8 mouse cellular contexts compared by ENCODE assay signal in the genomic region with DNA sequence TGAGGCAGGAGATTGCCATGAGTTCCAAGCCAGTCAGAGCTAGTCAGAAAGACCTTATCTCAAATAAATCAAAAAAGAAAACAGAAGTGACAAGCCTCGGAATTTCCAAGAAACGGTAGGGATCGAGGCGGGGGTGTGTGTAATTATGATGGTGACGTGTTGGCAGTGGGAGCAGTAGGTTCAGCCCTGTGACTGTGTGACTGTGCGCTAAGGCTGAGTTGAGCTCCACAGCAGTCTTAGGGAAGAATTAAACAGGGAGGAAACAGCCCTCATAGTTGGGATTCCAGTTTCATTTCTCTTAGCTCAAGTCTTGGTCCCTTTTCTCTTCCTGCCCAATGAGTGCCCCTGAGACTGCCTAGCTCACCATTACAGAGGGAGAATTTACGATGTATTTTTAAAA.
A peak's percentile ranks its signal among the peaks of the same experiment; 100 is the strongest.
DNase-seq lines count a peak whose midpoint lies in the region; ATAC-seq and TF ChIP-seq lines count a peak whose summit lies in the region.
"Had no signal": no experiment of that assay in that cellular context is flagged by ENCODE, and none has a peak within 500 bp of the region (broad histone marks: within the 10 kb centered on the region; RNA-seq: fewer than 3 reads in every experiment).

No protein-coding gene starts in this region.

- no peak overlapping the region for H3K9ac ChIP-seq in kidney, embryonic 14.5 days (ENCODE audit: low read depth, low read length)
- H3K9ac ChIP-seq in forebrain, embryonic 12.5 days, result no peak overlapping the region

- H3K4me3 ChIP-seq in bone marrow macrophage, adult 2 months (ENCODE audit: insufficient read depth, low read length), result peak overlapping the region; percentile 13; the same call in 1 of the 2 replicates
- H3K4me3 ChIP-seq in embryonic fibroblast, embryonic 13.5 days (ENCODE audit: insufficient read depth, low read length), result no peak overlapping the region
- H3K4me3 ChIP-seq in kidney, embryonic 14.5 days (ENCODE audit: low read length), result no peak overlapping the region
- H3K4me3 ChIP-seq in forebrain, embryonic 12.5 days (replicated peaks), result no peak overlapping the region

- 31% methylated on average over 7 of the region's 7 CpGs for WGBS in kidney, embryonic 14.5 days
- 78% methylated on average over 7 of the region's 7 CpGs for WGBS in forebrain, embryonic 12.5 days

- H3K27me3 ChIP-seq in kidney, embryonic 14.5 days (ENCODE audit: control insufficient read depth, insufficient read depth, low read length), result no peaks in the 10 kb centered on the region
- H3K27me3 ChIP-seq in forebrain, embryonic 12.5 days, result no peaks in the 10 kb centered on the region

- TF ChIP-seq POLR2A in bone marrow macrophage, adult 2 months (IDR thresholded peaks at IDR 0.05; ENCODE audit: borderline replicate concordance, low read depth, low read length), result no peak
- TF ChIP-seq POLR2A in embryonic fibroblast, embryonic 13.5 days (IDR thresholded peaks at IDR 0.05; ENCODE audit: low read depth, low read length), result no peak

- no peaks in the 10 kb centered on the region for H3K36me3 ChIP-seq in kidney, embryonic 14.5 days (ENCODE audit: control insufficient read depth, insufficient read depth, low read length)
- no peaks in the 10 kb centered on the region for H3K36me3 ChIP-seq in forebrain, embryonic 12.5 days (replicated peaks)

- ATAC-seq in kidney, embryonic 14.5 days (ENCODE audit: low FRiP score, low TSS enrichment), result no peak; the same call in 1 of the 2 replicates
- no peak for ATAC-seq in forebrain, embryonic 12.5 days (ENCODE audit: low FRiP score)
- ATAC-seq: hindbrain, postnatal 0 days had no signal

- DNase-seq in lung, postnatal 36 days, result peak; percentile 63
- no peak for DNase-seq in layer of hippocampus, adult 9-10 months (ENCODE audit: low spot score)
- DNase-seq in spleen, adult 12 weeks (ENCODE audit: low spot score), result no peak

- H3K27ac ChIP-seq in bone marrow macrophage, adult 2 months (ENCODE audit: insufficient read depth, low read depth, low read length), result peak overlapping the region; percentile 32; the same call in 1 of the 2 replicates
- H3K27ac ChIP-seq in embryonic fibroblast, embryonic 13.5 days (ENCODE audit: insufficient read depth, low read length), result peak overlapping the region; percentile 88
- H3K27ac ChIP-seq in kidney, embryonic 14.5 days (ENCODE audit: low read depth, low read length), result peak overlapping the region; percentile 20; the same call in 1 of the 2 replicates
- H3K27ac ChIP-seq in forebrain, embryonic 12.5 days, result no peak overlapping the region
- H3K27ac ChIP-seq: hindbrain, postnatal 0 days had no signal

- no peak for TF ChIP-seq CTCF in bone marrow macrophage, adult 2 months (IDR thresholded peaks at IDR 0.05; ENCODE audit: low read depth, low read length)
- TF ChIP-seq CTCF in embryonic fibroblast, embryonic 13.5 days (IDR thresholded peaks at IDR 0.05; ENCODE audit: borderline replicate concordance, insufficient read depth, low read length), result no peak

- peaks cover 31% of the 10 kb centered on the region for H3K4me1 ChIP-seq in bone marrow macrophage, adult 2 months (ENCODE audit: control insufficient read depth, insufficient read depth, low read length)
- H3K4me1 ChIP-seq in embryonic fibroblast, embryonic 13.5 days (ENCODE audit: control insufficient read depth, insufficient read depth, low read length), result peaks cover 24% of the 10 kb centered on the region
- H3K4me1 ChIP-seq in kidney, embryonic 14.5 days (ENCODE audit: control insufficient read depth, insufficient read depth, low read length), result peaks cover 39% of the 10 kb centered on the region
- H3K4me1 ChIP-seq in forebrain, embryonic 12.5 days, result peaks cover 23% of the 10 kb centered on the region

- H3K9me3 ChIP-seq in kidney, embryonic 14.5 days (ENCODE audit: control insufficient read depth, low read length), result no peaks in the 10 kb centered on the region
- H3K9me3 ChIP-seq in forebrain, embryonic 12.5 days, result no peaks in the 10 kb centered on the region

- peak overlapping the region; percentile 19; the same call in 1 of the 2 replicates for H3K4me2 ChIP-seq in kidney, embryonic 14.5 days (replicated peaks; ENCODE audit: low read depth, low read length)
- no peak overlapping the region for H3K4me2 ChIP-seq in forebrain, embryonic 12.5 days
